Mouse (Mus musculus): ENCODE data around the gene Olfr624. TPM values are rescaled to one million over a fixed set of nuclear protein-coding genes. Genes with fewer than 3 reads are reported as not detected.

The Olfr624 gene
- polyA plus RNA-seq (2012; rRNA removed; ENCODE audit: low replicate concordance): not detected in 2 replicates

GRCm38 (mm10) chr7:103671091-103671490 is at the start of gene Olfr624:
TSS of gene Olfr624 (minus strand) at chr7:103671191.

DNA sequence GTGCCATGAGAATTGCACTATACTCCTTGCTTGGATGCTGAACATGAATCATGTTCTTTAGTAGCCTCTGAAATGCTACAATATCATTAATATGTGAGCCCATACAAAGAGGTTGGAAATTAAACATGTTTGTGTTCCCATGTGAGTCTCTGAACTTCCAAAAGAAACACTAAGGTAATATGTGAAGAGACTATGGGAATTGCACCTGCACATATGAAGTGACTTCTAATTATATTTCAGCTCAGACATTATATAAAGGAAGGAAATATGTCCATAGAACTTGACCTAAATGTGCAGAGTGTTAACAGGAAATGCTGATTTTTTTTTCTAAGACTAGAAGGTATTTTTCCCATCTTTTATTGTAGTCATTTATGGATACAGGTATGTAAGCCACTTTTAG is 43.4 kb upstream of the Olfr624 start, which contains the start of gene Olfr243:
Gene Olfr243, plus strand, starts transcription at position 301 of the 400 bp plus-strand sequence.

GRCm38 (mm10) chr7:103682420-103682819 is 11.4 kb upstream of the Olfr624 start, which contains the start of gene Olfr625-ps1:
TSS of gene Olfr625-ps1 (plus strand) at chr7:103682720.

DNA sequence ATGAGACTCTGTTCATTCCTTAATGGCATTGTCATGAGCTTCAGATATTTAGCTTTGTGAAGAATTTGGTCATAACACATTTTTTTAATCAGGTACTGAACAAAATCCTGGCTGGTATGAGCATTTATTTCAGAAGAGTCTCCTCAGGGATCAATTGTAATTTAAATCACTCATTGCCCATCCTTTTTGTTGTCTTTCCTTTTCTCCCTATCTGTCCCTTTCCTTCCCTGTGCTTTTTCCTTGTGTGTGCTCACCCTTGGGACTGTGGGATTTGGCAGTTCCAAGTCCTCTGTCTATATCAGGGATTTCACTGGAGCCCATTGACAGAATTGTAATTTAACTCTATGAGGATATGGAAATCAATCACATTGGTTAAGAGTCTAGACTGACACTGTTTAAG is 7.4 kb downstream of the Olfr624 start, which contains the start of gene Olfr623:
Gene Olfr623, minus strand, starts transcription at position 101 of the 400 bp plus-strand sequence.

GRCm38 (mm10) chr7:103642602-103643001 is 28.4 kb downstream of the Olfr624 start, which contains the start of gene Olfr622:
TSS of gene Olfr622 (minus strand) at chr7:103642702.

Other genes starting within 250 kb of the Olfr624 start
- gene Olfr605, start 225.8 kb downstream of the Olfr624 start, polyA plus RNA-seq (2012; rRNA removed; ENCODE audit: low replicate concordance): not detected in 2 replicates
- not detected in 2 replicates for gene Olfr606, start 222.1 kb downstream of the Olfr624 start, polyA plus RNA-seq (2012; rRNA removed; ENCODE audit: low replicate concordance)
- not detected in 2 replicates for gene Olfr607, start 207.0 kb downstream of the Olfr624 start, polyA plus RNA-seq (2012; rRNA removed; ENCODE audit: low replicate concordance)
- gene Olfr608, start 201.3 kb downstream of the Olfr624 start, polyA plus RNA-seq (2012; rRNA removed; ENCODE audit: low replicate concordance): not detected in 2 replicates
- not detected in 2 replicates for gene Olfr609, start 173.1 kb downstream of the Olfr624 start, polyA plus RNA-seq (2012; rRNA removed; ENCODE audit: low replicate concordance)
- gene Olfr610, start 159.1 kb downstream of the Olfr624 start, polyA plus RNA-seq (2012; rRNA removed; ENCODE audit: low replicate concordance): not detected in 2 replicates
- gene Olfr611, start 150.3 kb downstream of the Olfr624 start, polyA plus RNA-seq (2012; rRNA removed; ENCODE audit: low replicate concordance): not detected in 2 replicates
- gene Olfr612, start 128.5 kb downstream of the Olfr624 start, polyA plus RNA-seq (2012; rRNA removed; ENCODE audit: low replicate concordance): not detected in 2 replicates
- not detected in 2 replicates for gene Olfr613, start 123.1 kb downstream of the Olfr624 start, polyA plus RNA-seq (2012; rRNA removed; ENCODE audit: low replicate concordance)
- not detected in 2 replicates for gene Olfr615, start 115.1 kb downstream of the Olfr624 start, polyA plus RNA-seq (2012; rRNA removed; ENCODE audit: low replicate concordance)
- gene Olfr616, start 102.0 kb downstream of the Olfr624 start, polyA plus RNA-seq (2012; rRNA removed; ENCODE audit: low replicate concordance): not detected in 2 replicates
- gene Olfr617, start 98.1 kb downstream of the Olfr624 start, polyA plus RNA-seq (2012; rRNA removed; ENCODE audit: low replicate concordance): not detected in 2 replicates
- not detected in 2 replicates for gene Olfr618, start 81.1 kb downstream of the Olfr624 start, polyA plus RNA-seq (2012; rRNA removed; ENCODE audit: low replicate concordance)
- not detected in 2 replicates for gene Olfr619, start 70.6 kb downstream of the Olfr624 start, polyA plus RNA-seq (2012; rRNA removed; ENCODE audit: low replicate concordance)
- gene Olfr620, start 58.7 kb downstream of the Olfr624 start, polyA plus RNA-seq (2012; rRNA removed; ENCODE audit: low replicate concordance): not detected in 2 replicates
- not detected in 2 replicates for gene Olfr622, start 28.5 kb downstream of the Olfr624 start, polyA plus RNA-seq (2012; rRNA removed; ENCODE audit: low replicate concordance)
- gene Olfr623, start 7.5 kb downstream of the Olfr624 start, polyA plus RNA-seq (2012; rRNA removed; ENCODE audit: low replicate concordance): not detected in 2 replicates
- gene Olfr625-ps1, start 11.5 kb upstream of the Olfr624 start, polyA plus RNA-seq (2012; rRNA removed; ENCODE audit: low replicate concordance): not detected in 2 replicates
- gene Olfr243, start 43.5 kb upstream of the Olfr624 start, polyA plus RNA-seq (2012; rRNA removed; ENCODE audit: low replicate concordance): not detected in 2 replicates
- gene Olfr628, start 59.2 kb upstream of the Olfr624 start, polyA plus RNA-seq (2012; rRNA removed; ENCODE audit: low replicate concordance): not detected in 2 replicates
- gene Olfr629, start 73.8 kb upstream of the Olfr624 start, polyA plus RNA-seq (2012; rRNA removed; ENCODE audit: low replicate concordance): not detected in 2 replicates
- not detected in 2 replicates for gene Olfr630, start 86.1 kb upstream of the Olfr624 start, polyA plus RNA-seq (2012; rRNA removed; ENCODE audit: low replicate concordance)
- not detected in 2 replicates for gene Olfr69, start 100.4 kb upstream of the Olfr624 start, polyA plus RNA-seq (2012; rRNA removed; ENCODE audit: low replicate concordance)
- not detected in 2 replicates for gene Olfr68, start 108.5 kb upstream of the Olfr624 start, polyA plus RNA-seq (2012; rRNA removed; ENCODE audit: low replicate concordance)
- not detected in 2 replicates for gene Olfr67, start 120.6 kb upstream of the Olfr624 start, polyA plus RNA-seq (2012; rRNA removed; ENCODE audit: low replicate concordance)
- 79.2 and 80.0 TPM in 2 replicates for gene Hbb-bt, start 142.8 kb upstream of the Olfr624 start, polyA plus RNA-seq (2012; rRNA removed; ENCODE audit: low replicate concordance)
- 783 and 1,033 TPM in 2 replicates for gene Hbb-bs, start 156.9 kb upstream of the Olfr624 start, polyA plus RNA-seq (2012; rRNA removed; ENCODE audit: low replicate concordance)
- gene Hbb-bh2, start 169.3 kb upstream of the Olfr624 start, polyA plus RNA-seq (2012; rRNA removed; ENCODE audit: low replicate concordance): not detected in 2 replicates
- gene Hbb-bh1, start 172.0 kb upstream of the Olfr624 start, polyA plus RNA-seq (2012; rRNA removed; ENCODE audit: low replicate concordance): not detected in 2 replicates
- not detected in 2 replicates for gene Hbb-y, start 182.0 kb upstream of the Olfr624 start, polyA plus RNA-seq (2012; rRNA removed; ENCODE audit: low replicate concordance)
- not detected in 2 replicates for gene Olfr66, start 215.1 kb upstream of the Olfr624 start, polyA plus RNA-seq (2012; rRNA removed; ENCODE audit: low replicate concordance)
- not detected in 2 replicates for gene Olfr64, start 223.3 kb upstream of the Olfr624 start, polyA plus RNA-seq (2012; rRNA removed; ENCODE audit: low replicate concordance)
- not detected in 2 replicates for gene Olfr65, start 232.3 kb upstream of the Olfr624 start, polyA plus RNA-seq (2012; rRNA removed; ENCODE audit: low replicate concordance)